Mouse (Mus musculus): ENCODE measurements around the gene Lin7c. TPM values are rescaled to one million over a fixed set of nuclear protein-coding genes. Genes with fewer than 3 reads are reported as not detected.
A peak's percentile ranks its signal among the peaks of the same experiment; 100 is the strongest.

Gene Lin7c
- polyA plus RNA-seq, 1 experiment from 2014 or later = 70.5 TPM

- H3K4me2 ChIP-seq (replicated peaks; ENCODE audit: low read depth, low read length) = no peak overlapping the region
- no peak overlapping the region for H3K27ac ChIP-seq (ENCODE audit: low read length)
- no peak overlapping the region for H3K9ac ChIP-seq (replicated peaks; ENCODE audit: low read length)
- no peaks in the 10 kb centered on the region for H3K27me3 ChIP-seq (ENCODE audit: insufficient read depth, low read length)
- peaks cover 6% of the 10 kb centered on the region for H3K36me3 ChIP-seq (ENCODE audit: insufficient read depth, low read length)
- H3K4me3 ChIP-seq (ENCODE audit: low read length) = no peak overlapping the region
- no peak for ATAC-seq (ENCODE audit: low FRiP score, low TSS enrichment)
- H3K9me3 ChIP-seq (ENCODE audit: low read length) = no peaks in the 10 kb centered on the region
- peaks cover 38% of the 10 kb centered on the region for H3K4me1 ChIP-seq (ENCODE audit: insufficient read depth, low read length)
- 87% methylated on average over 3 of the region's 3 CpGs for WGBS
These were observed 32.4 kb downstream of the Lin7c start for GRCm38 (mm10) chr2:109923031-109923430.

DNA sequence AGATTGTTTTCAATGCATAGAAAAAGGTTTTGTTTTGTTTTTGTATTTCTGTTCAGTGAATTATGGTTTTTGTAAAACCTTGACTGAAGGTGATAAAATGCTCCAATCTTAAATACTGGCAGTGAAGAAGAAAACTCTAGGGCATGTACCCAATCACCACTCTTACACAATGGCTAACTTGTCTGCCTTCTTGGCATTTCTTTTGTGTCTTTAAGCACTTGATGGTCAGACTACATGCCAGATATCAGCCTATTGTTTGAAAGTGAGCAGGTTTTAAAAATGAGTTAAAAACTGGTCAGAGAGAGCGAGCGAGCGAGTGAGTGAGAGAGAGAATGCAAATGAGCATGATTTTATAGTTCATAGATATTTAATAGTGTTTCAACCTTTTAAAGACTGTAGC lies 33.3 kb downstream of the Lin7c start:
- Histone ChIP-seq H3K4me2 (replicated peaks; ENCODE audit: low read depth, low read length) (no peak overlapping the region), H3K9ac (replicated peaks; ENCODE audit: low read length) (no peak overlapping the region), H3K4me3 (ENCODE audit: low read length) (no peak overlapping the region), H3K9me3 (ENCODE audit: low read length) (no peaks in the 10 kb centered on the region), H3K36me3 (ENCODE audit: insufficient read depth, low read length) (peaks cover 6% of the 10 kb centered on the region), H3K4me1 (ENCODE audit: insufficient read depth, low read length) (peaks cover 33% of the 10 kb centered on the region), H3K27me3 (ENCODE audit: insufficient read depth, low read length) (no peaks in the 10 kb centered on the region), H3K27ac (ENCODE audit: low read length) (no peak overlapping the region)
- ATAC-seq (ENCODE audit: low FRiP score, low TSS enrichment) = no peak
- WGBS = 90% methylated on average over 3 of the region's 3 CpGs

DNA sequence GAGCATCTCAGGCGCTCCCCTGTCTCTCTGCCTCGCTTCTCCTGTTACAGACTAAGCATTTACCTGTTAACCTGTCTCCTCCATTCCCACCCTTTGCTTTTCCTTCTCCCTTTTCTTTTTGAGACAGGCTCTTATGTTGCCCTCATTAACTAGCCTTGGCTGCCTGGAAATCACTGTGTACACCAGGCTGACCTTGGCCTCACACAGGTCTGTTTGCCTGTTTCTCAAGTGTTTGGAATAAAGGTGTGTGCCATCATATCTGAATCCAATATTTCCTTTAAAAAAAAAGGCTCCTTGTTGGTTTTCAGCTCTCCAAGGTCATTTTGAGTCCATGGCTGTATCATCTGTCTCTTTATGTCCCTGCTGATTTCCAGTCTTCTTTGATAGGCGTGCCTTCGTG lies 36.3 kb downstream of the Lin7c start:
- 93% methylated on average over 4 of the region's 4 CpGs for WGBS
- peaks cover 6% of the 10 kb centered on the region for H3K36me3 ChIP-seq (ENCODE audit: insufficient read depth, low read length)
- no peak for ATAC-seq (ENCODE audit: low FRiP score, low TSS enrichment)

DNA sequence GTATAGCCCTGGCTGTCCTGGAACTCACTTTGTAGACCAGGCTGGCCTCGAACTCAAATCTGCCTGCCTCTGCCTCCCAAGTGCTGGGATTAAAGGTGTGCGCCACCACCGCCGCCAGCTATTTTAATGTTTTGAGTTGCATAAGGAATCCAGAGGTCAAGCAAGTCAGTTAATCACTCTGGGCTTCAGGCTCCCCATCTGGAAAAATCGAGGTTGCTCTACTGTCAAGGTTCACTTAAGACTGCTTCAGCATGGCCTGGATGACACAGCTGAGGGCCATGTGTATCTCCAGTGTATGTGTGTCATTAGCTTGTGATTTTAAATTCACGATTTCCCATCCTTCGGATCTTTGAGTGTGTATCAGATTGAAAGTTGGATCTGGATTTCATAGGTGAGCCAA lies 36.8 kb downstream of the Lin7c start:
- no peaks in the 10 kb centered on the region for H3K27me3 ChIP-seq (ENCODE audit: insufficient read depth, low read length)
- no peak overlapping the region for H3K9ac ChIP-seq (replicated peaks; ENCODE audit: low read length)
- no peak overlapping the region for H3K27ac ChIP-seq (ENCODE audit: low read length)
- 76% methylated on average over 7 of the region's 7 CpGs for WGBS
- H3K4me3 ChIP-seq (ENCODE audit: low read length) = no peak overlapping the region
- no peaks in the 10 kb centered on the region for H3K9me3 ChIP-seq (ENCODE audit: low read length)
- peaks cover 6% of the 10 kb centered on the region for H3K36me3 ChIP-seq (ENCODE audit: insufficient read depth, low read length)
- no peak overlapping the region for H3K4me2 ChIP-seq (replicated peaks; ENCODE audit: low read depth, low read length)
- no peak for ATAC-seq (ENCODE audit: low FRiP score, low TSS enrichment)
- peaks cover 21% of the 10 kb centered on the region for H3K4me1 ChIP-seq (ENCODE audit: insufficient read depth, low read length)

More for the DNA sequence above, 36.3 kb downstream of the Lin7c start:
- Histone ChIP-seq H3K4me3 (ENCODE audit: low read length) (no peak overlapping the region), H3K4me1 (ENCODE audit: insufficient read depth, low read length) (peaks cover 17% of the 10 kb centered on the region), H3K9me3 (ENCODE audit: low read length) (no peaks in the 10 kb centered on the region), H3K4me2 (replicated peaks; ENCODE audit: low read depth, low read length) (no peak overlapping the region), H3K27ac (ENCODE audit: low read length) (no peak overlapping the region), H3K9ac (replicated peaks; ENCODE audit: low read length) (no peak overlapping the region), H3K27me3 (ENCODE audit: insufficient read depth, low read length) (no peaks in the 10 kb centered on the region)

- peaks cover 25% of the 10 kb centered on the region for H3K4me1 ChIP-seq (ENCODE audit: insufficient read depth, low read length)
- no peak overlapping the region for H3K4me2 ChIP-seq (replicated peaks; ENCODE audit: low read depth, low read length)
- no peak for ATAC-seq (ENCODE audit: low FRiP score, low TSS enrichment)
- H3K36me3 ChIP-seq (ENCODE audit: insufficient read depth, low read length) = peaks cover 6% of the 10 kb centered on the region
- no peaks in the 10 kb centered on the region for H3K27me3 ChIP-seq (ENCODE audit: insufficient read depth, low read length)
- no peak overlapping the region for H3K9ac ChIP-seq (replicated peaks; ENCODE audit: low read length)
- no peak overlapping the region for H3K27ac ChIP-seq (ENCODE audit: low read length)
- H3K4me3 ChIP-seq (ENCODE audit: low read length) = no peak overlapping the region
- no peaks in the 10 kb centered on the region for H3K9me3 ChIP-seq (ENCODE audit: low read length)
These were observed 37.2 kb downstream of the Lin7c start for GRCm38 (mm10) chr2:109927876-109928275.

- Histone ChIP-seq H3K27me3 (ENCODE audit: insufficient read depth, low read length) (no peaks in the 10 kb centered on the region), H3K4me2 (replicated peaks; ENCODE audit: low read depth, low read length) (no peak overlapping the region), H3K4me1 (ENCODE audit: insufficient read depth, low read length) (peaks cover 30% of the 10 kb centered on the region), H3K9ac (replicated peaks; ENCODE audit: low read length) (no peak overlapping the region), H3K36me3 (ENCODE audit: insufficient read depth, low read length) (peaks cover 6% of the 10 kb centered on the region), H3K9me3 (ENCODE audit: low read length) (no peaks in the 10 kb centered on the region), H3K27ac (ENCODE audit: low read length) (no peak overlapping the region), H3K4me3 (ENCODE audit: low read length) (no peak overlapping the region)
- no peak for ATAC-seq (ENCODE audit: low FRiP score, low TSS enrichment)
- 48% methylated on average over 4 of the region's 4 CpGs for WGBS
These were observed 38.1 kb downstream of the Lin7c start for GRCm38 (mm10) chr2:109928791-109929190.

- H3K27ac ChIP-seq (ENCODE audit: low read length) = no peak overlapping the region
- H3K4me2 ChIP-seq (replicated peaks; ENCODE audit: low read depth, low read length) = no peak overlapping the region
- no peak overlapping the region for H3K4me3 ChIP-seq (ENCODE audit: low read length)
- H3K4me1 ChIP-seq (ENCODE audit: insufficient read depth, low read length) = peaks cover 35% of the 10 kb centered on the region
- no peaks in the 10 kb centered on the region for H3K9me3 ChIP-seq (ENCODE audit: low read length)
- peaks cover 6% of the 10 kb centered on the region for H3K36me3 ChIP-seq (ENCODE audit: insufficient read depth, low read length)
- no peaks in the 10 kb centered on the region for H3K27me3 ChIP-seq (ENCODE audit: insufficient read depth, low read length)
- no peak overlapping the region for H3K9ac ChIP-seq (replicated peaks; ENCODE audit: low read length)
- 88% methylated on average over 3 of the region's 3 CpGs for WGBS
- no peak for ATAC-seq (ENCODE audit: low FRiP score, low TSS enrichment)
These were observed 38.6 kb downstream of the Lin7c start for GRCm38 (mm10) chr2:109929256-109929655.

- Histone ChIP-seq H3K4me3 (ENCODE audit: low read length) (no peak overlapping the region), H3K9me3 (ENCODE audit: low read length) (no peaks in the 10 kb centered on the region), H3K36me3 (ENCODE audit: insufficient read depth, low read length) (peaks cover 6% of the 10 kb centered on the region), H3K4me2 (replicated peaks; ENCODE audit: low read depth, low read length) (no peak overlapping the region), H3K4me1 (ENCODE audit: insufficient read depth, low read length) (peaks cover 41% of the 10 kb centered on the region), H3K27ac (ENCODE audit: low read length) (no peak overlapping the region), H3K27me3 (ENCODE audit: insufficient read depth, low read length) (no peaks in the 10 kb centered on the region), H3K9ac (replicated peaks; ENCODE audit: low read length) (no peak overlapping the region)
- WGBS = 94% methylated on average over 5 of the region's 5 CpGs
- no peak for ATAC-seq (ENCODE audit: low FRiP score, low TSS enrichment)
These were observed 39.7 kb downstream of the Lin7c start for GRCm38 (mm10) chr2:109930366-109930765.

DNA sequence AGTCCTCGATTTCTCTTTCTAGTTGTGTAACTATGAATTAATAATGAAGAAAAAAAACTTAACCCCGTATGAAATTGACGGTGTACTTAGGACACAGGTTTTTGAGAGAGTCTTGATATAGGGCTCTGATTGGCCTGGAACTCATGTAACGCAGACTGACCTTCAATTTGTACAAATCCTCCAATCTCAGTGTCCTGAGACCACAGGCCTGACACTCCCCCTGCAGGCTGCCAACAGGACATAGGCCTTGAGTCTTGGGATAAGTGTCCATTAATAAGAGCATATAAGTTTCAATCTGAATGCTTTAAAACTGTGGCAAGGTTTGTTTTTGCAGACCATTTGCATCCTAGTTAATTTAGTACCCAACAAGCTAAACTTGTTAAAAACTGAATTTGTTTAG lies 40.1 kb downstream of the Lin7c start:
- Histone ChIP-seq H3K9me3 (ENCODE audit: low read length) (no peaks in the 10 kb centered on the region), H3K27ac (ENCODE audit: low read length) (no peak overlapping the region), H3K27me3 (ENCODE audit: insufficient read depth, low read length) (no peaks in the 10 kb centered on the region), H3K9ac (replicated peaks; ENCODE audit: low read length) (no peak overlapping the region), H3K4me2 (replicated peaks; ENCODE audit: low read depth, low read length) (no peak overlapping the region), H3K4me1 (ENCODE audit: insufficient read depth, low read length) (peaks cover 41% of the 10 kb centered on the region), H3K36me3 (ENCODE audit: insufficient read depth, low read length) (peaks cover 3% of the 10 kb centered on the region), H3K4me3 (ENCODE audit: low read length) (no peak overlapping the region)
- 91% methylated on average over 4 of the region's 4 CpGs for WGBS
- no peak for ATAC-seq (ENCODE audit: low FRiP score, low TSS enrichment)

DNA sequence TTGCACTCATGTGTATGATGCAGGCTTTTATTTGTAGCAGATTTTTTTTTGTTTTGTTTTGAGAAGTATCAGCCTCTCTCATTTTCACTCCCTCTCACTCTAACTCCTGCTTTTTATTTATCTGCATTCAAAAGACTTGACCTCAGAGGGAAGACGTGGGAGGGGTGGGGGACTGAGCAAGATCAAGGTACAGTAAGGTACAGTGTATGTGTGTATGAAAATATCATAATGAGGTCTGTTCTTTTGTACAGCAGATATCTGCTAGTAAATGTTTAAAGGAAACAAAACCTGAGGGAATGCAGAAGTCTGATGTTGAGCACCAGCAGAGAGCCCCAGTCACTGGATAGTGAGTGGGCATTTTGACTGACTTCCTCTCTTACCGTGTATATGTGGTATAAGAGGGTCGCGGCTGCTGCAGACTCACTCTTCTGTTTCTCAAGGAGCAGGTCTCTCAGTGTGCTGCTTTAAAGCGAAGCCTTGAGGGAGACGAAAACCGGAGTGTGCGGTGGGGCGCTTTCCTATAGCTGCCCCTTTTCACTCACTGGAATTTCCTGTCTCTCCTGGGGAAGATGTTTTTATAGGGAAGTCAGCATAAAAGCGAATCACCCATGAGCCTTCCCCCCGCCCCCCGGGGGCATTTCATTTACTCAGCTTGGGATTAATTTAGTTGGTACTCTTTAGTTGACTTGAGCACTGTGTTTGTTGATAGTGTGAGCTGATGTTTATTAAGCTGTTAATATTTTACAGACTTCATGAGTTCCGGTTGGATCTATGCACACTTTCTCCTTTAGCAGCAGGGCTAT lies 41.5 kb downstream of the Lin7c start:
- no peaks in the 10 kb centered on the region; the same call in 1 of the 2 replicates for H3K36me3 ChIP-seq (ENCODE audit: insufficient read depth, low read length)
- no peaks in the 10 kb centered on the region for H3K27me3 ChIP-seq (ENCODE audit: insufficient read depth, low read length)
- WGBS = 6% methylated on average over 13 of the region's 13 CpGs
- H3K4me1 ChIP-seq (ENCODE audit: insufficient read depth, low read length) = peaks cover 50% of the 10 kb centered on the region
- peak overlapping the region; percentile 26 for H3K9ac ChIP-seq (replicated peaks; ENCODE audit: low read length)
- H3K4me3 ChIP-seq (ENCODE audit: low read length) = peak overlapping the region; percentile 14
- peak overlapping the region; percentile 87 for H3K27ac ChIP-seq (ENCODE audit: low read length)
- H3K4me2 ChIP-seq (replicated peaks; ENCODE audit: low read depth, low read length) = peak overlapping the region; percentile 52
- ATAC-seq (ENCODE audit: low FRiP score, low TSS enrichment) = peak; percentile 66
- H3K9me3 ChIP-seq (ENCODE audit: low read length) = no peaks in the 10 kb centered on the region
